Mouse (Mus musculus) E14TG2a.4 (cell line): Measurements from ENCODE around the gene Ryr2.

Experiments
- CTCF ChIP-seq: conservative IDR thresholded peaks from 2 replicates; pipeline ENCODE4 v1.5.1; 2014; ENCODE audit warnings: low read length
- NANOG ChIP-seq: IDR thresholded peaks from 2 replicates; pipeline ENCODE4 v1.6.1; 2014; ENCODE audit warnings: borderline replicate concordance, low read length, mixed read lengths
- POU5F1 ChIP-seq: IDR thresholded peaks from 2 replicates; pipeline ENCODE4 v1.6.1; 2014; ENCODE audit warnings: low read length, borderline replicate concordance

GRCm38 (mm10) chr13:11908123-11908522 lies 198.6 kb downstream of the Ryr2 start:
- TF ChIP-seq CTCF = no peak
- TF ChIP-seq POU5F1 = no peak
- no peak for TF ChIP-seq NANOG
